Mouse (Mus musculus): Measurements from ENCODE around the gene Bmpr1b. TPM values are rescaled to one million over a fixed set of nuclear protein-coding genes. Genes with fewer than 3 reads are reported as not detected.

The Bmpr1b gene
- total RNA-seq, 4 experiments from 2014 or later, result 0.22 to 0.35 (median 0.24) TPM

DNA sequence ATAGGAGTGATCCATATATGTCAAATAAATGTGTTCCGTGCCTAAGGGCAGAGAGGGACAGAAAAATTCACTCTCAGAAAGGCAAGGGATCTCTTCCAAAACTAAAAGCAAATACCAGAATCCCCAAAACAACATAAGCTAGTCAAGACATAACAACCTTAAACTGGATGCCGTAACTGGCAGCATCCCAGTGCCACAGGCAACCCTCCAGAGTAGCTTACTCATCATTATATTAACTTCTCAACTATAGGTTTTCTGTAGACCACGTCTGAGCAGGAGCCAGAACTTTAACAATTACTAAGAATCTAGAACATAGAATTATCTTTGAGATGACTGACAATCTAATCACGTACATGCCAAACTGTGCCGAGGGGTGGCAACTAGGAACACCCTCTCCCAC is 128.9 kb downstream of the Bmpr1b start:
- no peak for DNase-seq (ENCODE audit: low spot score)

DNA sequence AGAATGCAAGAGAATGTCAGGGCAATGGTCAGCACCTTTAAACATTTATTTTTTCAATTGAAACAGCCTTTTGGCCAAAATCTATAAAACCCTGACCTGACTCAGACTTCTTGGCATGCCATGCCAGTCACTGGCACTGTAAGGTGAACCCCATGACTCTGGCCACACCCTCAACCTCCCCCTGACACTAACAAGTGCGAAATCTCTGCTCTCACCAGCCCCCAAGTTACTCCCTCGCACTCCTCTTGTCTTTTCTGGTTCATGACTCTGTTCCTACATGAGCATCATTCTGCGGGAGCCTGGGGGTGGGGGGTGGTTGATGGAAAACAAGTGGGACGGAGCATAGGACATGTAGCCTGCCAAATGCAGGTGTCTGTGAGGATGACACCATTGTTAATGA is 135.1 kb downstream of the Bmpr1b start:
- DNase-seq (ENCODE audit: low spot score), result no peak

DNA sequence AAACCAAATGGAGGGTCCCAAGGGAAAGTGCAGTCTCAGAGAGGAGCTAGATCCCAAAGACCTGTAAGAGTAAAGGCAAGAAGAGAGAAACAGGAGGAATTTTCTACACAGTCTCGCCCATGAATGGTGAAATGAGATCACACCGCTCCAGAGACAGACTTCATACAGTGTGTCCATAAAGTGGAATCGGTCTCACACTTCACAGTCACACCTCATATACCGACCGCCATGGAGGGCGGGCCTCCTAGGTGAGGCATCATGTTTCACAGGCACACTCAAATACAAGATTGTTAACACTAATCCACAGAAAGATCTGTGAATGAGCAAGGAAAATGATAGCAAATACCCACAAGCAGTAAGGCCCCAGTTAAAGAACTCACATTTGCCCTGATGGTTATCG is 149.5 kb downstream of the Bmpr1b start:
- DNase-seq (ENCODE audit: low spot score), result no peak

DNA sequence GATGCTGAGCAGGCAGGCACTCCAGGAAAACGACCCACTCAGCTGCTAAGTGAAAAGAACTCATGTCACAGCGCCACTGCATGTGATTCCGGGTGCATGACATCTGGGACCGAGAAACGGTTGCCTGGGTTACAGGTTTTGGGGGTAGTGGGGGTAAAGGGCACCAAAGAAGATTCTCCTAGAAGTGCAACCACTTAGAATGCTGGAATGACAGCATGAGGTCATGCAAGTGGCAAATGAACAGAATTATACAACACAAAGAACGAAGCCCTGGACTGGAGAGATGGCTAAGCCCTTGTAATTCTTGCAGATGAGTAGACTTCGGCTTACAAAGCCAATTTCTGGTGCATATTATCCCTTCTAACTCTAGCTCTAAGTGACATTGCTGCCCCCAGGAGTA is 184.7 kb downstream of the Bmpr1b start:
- no peak for DNase-seq (ENCODE audit: low spot score)

DNA sequence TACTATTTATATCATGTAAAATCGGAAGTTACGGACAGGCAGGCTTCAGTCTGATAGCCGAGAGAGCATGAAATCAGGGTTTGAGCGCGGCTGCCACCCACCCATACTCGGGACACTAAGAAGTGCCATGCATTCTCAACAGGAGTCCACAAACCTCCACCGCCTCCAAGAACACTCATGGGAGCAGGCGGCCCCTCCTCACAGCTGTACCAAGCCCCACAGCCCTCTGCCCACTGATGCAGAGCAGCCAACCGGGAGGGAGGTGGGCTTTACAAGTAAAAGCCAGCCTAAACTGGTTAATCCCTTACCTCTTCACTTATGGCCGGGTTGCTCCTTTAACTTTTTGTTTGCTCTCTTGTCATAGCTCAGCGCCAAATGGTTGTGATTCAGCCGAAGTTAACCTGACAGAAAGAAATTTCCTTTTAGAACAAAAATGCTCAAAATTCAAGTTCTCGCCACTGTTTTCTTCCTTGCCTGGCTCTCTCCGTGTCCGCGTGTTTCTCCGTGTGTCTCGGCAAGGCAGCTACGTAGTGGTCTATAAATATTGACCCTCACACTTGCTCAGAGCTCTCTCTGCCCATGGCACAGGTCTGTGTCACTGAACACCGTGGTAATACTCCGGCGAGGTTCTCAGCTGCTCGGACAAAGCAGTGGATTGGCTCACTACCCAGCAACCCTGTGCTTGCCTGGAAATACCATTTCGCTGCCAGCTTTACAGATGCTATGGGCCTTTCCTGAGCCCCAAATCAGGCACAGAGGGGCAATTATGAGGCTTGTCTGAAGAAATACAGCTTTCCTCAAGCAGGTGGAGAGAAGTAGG is 187.4 kb downstream of the Bmpr1b start:
- DNase-seq (ENCODE audit: low spot score), result no peak

- DNase-seq (ENCODE audit: low spot score), result no peak
Observed at GRCm38 (mm10) chr3:141966244-141966643, 203.0 kb downstream of the Bmpr1b start.

GRCm38 (mm10) chr3:141952931-141953330 is 216.3 kb downstream of the Bmpr1b start:
- no peak for DNase-seq (ENCODE audit: low spot score)

GRCm38 (mm10) chr3:141950642-141951041 is 218.6 kb downstream of the Bmpr1b start:
- no peak for DNase-seq (ENCODE audit: low spot score)

GRCm38 (mm10) chr3:141948506-141948905 is 220.7 kb downstream of the Bmpr1b start:
- no peak for DNase-seq (ENCODE audit: low spot score)

- DNase-seq (ENCODE audit: low spot score), result no peak
Observed at GRCm38 (mm10) chr3:141948096-141948495, 221.1 kb downstream of the Bmpr1b start.

DNA sequence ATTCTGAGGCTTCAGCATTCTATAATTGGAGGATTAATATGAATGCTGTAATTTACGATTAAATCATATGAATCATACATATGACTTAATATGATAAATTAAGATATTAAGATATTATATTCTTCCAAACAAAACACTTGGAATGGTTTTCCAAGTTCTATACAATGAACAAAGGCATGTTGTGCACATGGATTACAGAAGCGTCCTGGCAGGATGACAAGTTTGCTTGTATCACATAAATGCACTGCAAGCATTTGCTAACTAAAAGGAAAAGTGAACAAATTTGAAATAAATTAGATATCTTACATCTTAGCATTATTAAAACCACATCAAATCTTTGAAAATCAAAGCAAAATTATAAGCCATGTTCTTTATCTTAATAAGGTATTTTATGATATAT is 222.4 kb downstream of the Bmpr1b start:
- no peak for DNase-seq (ENCODE audit: low spot score)

DNA sequence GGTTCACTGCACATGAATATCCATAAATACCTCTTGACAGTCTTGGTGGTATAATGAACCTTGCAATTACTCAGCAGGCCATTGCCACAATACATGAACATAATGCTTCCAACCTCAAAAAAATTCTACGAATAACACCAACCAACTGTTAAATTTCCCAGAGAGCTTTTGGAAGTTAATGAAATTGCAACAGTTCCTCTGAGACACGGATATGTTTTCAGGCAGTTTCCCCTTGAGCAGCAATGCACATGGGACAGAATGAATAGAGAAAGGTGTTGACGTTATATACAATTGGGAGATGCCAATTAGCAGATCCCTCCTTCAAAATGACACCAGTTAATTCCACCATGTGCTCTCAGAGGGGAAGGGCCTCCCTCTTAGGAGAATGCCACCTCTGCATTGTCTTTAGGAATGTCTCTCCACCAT is 225.9 kb downstream of the Bmpr1b start:
- DNase-seq (ENCODE audit: low spot score), result no peak

DNA sequence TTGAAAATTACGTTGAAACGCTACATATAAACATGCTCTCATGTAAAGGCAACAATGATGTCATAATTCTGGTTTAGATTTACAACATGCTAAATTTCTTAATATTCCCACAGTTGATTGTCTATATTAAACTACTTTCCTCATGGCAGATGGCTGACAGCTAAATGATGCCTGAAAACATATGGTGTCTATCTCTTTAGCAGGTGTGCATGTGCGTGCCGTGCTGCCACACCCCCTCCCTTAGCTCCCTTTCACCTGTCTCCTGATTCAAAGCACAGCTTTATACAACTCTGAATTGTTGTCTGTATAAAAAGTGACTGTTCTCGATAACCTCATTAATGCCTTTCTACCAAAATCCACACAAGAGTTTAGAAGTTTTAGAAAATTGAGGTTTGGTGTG is 229.0 kb downstream of the Bmpr1b start:
- DNase-seq (ENCODE audit: low spot score), result no peak

- DNase-seq (ENCODE audit: low spot score), result no peak
Observed at GRCm38 (mm10) chr3:141936594-141937272, 232.5 kb downstream of the Bmpr1b start.

- peak; percentile 21 for DNase-seq (ENCODE audit: low spot score)
Observed at GRCm38 (mm10) chr3:141932956-141933355, 236.3 kb downstream of the Bmpr1b start.

DNA sequence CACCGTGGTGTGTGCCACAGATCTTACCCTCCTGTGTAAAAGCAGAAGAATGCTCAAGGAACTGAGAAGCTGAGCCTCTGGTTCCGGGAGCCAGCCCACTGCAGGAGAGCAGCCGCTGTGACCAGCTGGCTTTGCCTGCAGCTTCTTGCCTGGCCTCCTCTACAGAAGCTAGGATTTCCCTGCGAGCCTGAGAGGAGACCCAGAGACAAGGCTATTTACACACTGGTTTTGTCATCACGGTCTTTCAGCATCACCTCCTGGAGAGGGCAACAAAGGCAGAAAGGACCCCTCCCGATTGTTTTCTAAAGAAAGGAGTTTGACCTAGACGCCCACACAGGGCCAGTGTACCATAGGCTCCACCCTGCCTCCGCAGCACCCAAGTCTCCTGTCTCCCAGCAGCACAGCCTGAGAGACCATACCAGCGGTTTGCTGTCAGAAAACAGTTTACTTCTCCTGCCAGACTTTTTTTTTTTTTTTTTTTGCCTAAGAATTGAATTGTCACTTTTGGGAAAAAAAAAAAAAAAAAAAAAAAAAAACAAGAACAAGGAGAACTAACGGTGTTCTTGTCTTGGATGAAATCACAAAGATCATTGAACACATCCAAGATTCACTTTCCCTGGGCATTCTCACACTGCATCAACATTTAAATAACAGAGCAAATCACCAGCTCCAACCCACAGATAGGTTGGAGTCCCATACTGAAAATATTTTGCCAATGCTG is 237.7 kb downstream of the Bmpr1b start:
- no peak for DNase-seq (ENCODE audit: low spot score)

DNA sequence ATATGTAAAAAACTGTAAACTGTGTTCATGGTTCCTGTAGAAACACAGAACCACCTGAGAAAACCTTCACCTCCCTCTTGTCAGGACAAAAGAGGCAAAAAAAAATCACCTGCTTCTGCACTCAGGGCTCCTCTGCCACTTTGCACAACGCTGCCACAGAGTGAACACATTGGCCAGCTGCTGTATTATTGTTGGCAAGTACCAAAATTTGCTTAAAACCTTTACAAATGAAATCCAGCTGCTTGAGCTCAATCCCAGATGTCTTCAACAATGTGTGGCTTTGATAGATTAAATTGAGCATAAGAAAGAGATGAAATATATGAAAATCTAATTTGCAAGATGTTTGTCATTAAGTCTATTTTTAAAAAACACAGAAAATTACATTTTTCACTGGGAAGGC is 245.8 kb downstream of the Bmpr1b start:
- no peak for DNase-seq (ENCODE audit: low spot score)

DNA sequence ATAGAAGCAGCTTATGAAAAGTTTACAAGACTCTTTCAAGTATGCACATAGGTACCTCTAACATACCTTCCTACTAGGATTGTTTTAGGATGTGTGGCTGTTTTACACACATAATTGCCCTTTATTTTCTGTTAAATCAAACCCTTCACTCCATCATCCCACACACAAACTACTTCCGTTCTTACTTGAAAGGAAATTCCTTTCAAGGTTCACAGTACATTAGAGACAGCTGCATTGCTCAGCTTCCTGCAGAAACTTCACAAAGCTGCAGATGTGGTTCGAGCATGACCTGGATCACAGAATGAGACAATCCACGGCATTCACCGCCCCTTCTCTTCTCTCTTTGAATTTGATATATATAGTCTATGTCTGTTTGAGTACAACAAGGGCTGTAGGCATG is 248.1 kb downstream of the Bmpr1b start:
- no peak for DNase-seq (ENCODE audit: low spot score)

DNA sequence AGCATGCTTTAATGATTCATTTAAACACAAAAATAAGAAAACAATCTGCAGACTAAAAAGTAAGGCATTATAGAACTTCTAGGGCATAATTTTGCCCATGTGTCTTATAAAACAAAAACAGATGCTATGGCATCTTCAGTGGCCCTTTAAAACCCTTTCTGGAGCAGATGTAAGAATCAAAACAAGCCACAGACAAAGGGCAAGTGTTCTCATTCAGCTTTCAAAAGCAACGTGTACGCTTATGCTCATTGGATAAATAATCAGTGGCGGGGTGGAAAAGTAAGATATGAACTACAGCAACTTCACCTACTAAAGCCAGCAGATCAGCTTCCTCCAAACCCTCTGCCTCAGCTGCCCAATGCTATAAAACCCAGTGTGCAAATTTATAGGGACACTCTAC is 249.6 kb downstream of the Bmpr1b start:
- DNase-seq (ENCODE audit: low spot score), result no peak

DNA sequence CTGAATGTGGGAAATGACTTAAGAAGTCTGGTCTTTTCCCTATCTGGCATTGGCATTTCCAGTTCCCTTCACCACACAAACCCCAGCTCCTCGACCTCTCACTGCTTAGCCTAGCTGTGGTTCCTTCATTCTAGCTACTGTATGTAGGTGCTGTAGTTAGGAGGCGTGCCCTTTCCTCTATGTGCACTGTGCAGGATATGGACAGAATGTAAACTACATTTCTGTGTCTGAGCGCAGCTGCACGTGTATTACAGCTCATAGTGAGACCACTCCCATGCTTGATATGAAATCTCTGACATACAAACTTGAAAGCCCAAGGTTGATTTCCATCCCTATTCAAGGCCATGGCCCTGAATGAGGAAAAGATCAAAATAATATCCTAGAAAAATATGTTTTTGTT is 252.1 kb downstream of the Bmpr1b start:
- no peak for DNase-seq (ENCODE audit: low spot score)

DNA sequence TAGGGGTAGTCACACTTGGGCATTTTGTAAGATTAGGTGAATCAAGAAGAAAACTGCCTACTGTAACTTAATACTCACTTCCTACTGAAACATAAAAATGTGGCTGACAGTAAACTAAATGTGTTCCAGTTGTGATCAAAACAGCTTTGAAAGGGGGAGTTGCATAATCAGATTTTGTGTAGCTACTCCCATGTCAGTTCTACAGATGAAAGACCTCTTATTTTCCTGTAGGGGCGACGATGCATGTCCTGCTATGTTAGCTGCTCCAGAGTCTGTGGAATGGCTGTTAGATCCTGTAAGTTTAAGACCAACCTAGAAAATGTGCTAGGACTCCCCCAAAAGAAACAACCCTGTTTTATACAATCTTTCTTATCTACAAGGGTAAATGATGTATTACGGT is 253.2 kb downstream of the Bmpr1b start:
- DNase-seq (ENCODE audit: low spot score), result no peak

- DNase-seq (ENCODE audit: low spot score), result no peak
Observed at GRCm38 (mm10) chr3:141914588-141914987, 254.6 kb downstream of the Bmpr1b start.

DNA sequence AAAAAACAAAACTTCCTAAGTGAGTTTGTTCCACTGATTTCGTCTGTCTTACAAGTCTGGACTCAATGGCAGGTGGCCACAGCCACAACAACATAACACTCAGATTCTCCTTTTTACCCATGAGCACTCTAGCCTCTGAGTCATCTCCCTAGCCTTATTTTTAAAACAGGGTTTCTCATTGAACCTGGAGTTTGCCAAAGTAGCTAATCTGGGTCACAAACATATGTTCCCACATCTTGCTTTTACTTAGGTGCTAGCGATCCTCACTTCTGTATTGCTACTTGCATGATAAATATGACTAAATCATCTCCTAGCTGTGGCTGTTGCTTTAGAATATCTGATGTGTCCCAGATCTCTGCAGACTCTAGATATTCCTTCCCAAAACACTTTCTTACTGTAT is 260.1 kb downstream of the Bmpr1b start:
- DNase-seq (ENCODE audit: low spot score), result no peak

Measured in heart, adult 8-10 months (tissue).